Mouse (Mus musculus) CH12.LX (cell line): ENCODE data around the gene Sar1b.

ENCODE experiments used
- CTCF ChIP-seq, 2 experiments: IDR thresholded peaks in 1 of 2; conservative IDR thresholded peaks in 1 of 2; 2 replicates each; pipeline ENCODE4 v1.5.1; 2011 to 2012; ENCODE audit warnings: low read depth in 2 of 2, low read length in 2 of 2, improper control_type of control experiment in 1 of 2, inconsistent platforms in 1 of 2, mild to moderate bottlenecking in 1 of 2, moderate library complexity in 1 of 2
- IRF4 ChIP-seq: IDR thresholded peaks from 2 replicates; pipeline ENCODE4 v1.6.1; 2014; ENCODE audit warnings: low read depth, mild to moderate bottlenecking, inconsistent platforms, low read length, improper control_type of control experiment
- USF1 ChIP-seq: IDR thresholded peaks from 2 replicates; pipeline ENCODE4 v1.6.1; 2014; ENCODE audit warnings: low read depth, mild to moderate bottlenecking, inconsistent platforms, low read length, improper control_type of control experiment
- USF2 ChIP-seq: conservative IDR thresholded peaks from 2 replicates; pipeline ENCODE4 v1.6.1; 2011; ENCODE audit warnings: low read depth, low read length, improper control_type of control experiment

- no peak for TF ChIP-seq CTCF (conservative IDR thresholded peaks at IDR 0.05 in 1 of 2, IDR thresholded peaks at IDR 0.05 in 1 of 2; ENCODE audit: low read depth in 2 of 2, low read length in 2 of 2)
- no peak for TF ChIP-seq IRF4
- no peak for TF ChIP-seq USF1
- no peak for TF ChIP-seq USF2
Measured at GRCm38 (mm10) chr11:51768296-51768695, 4.8 kb downstream of the Sar1b start.
